Mouse (Mus musculus): ENCODE measurements around the gene Carm1. TPM values are rescaled to one million over a fixed set of nuclear protein-coding genes. Genes with fewer than 3 reads are reported as not detected.
"Not testable (repeated sequence)": the region's sequence is repeated elsewhere in the genome, so short reads cannot be mapped to it uniquely, and the experiment has no call there.

Gene Carm1
- polyA plus RNA-seq, 1 experiment = 22.0 TPM

DNA sequence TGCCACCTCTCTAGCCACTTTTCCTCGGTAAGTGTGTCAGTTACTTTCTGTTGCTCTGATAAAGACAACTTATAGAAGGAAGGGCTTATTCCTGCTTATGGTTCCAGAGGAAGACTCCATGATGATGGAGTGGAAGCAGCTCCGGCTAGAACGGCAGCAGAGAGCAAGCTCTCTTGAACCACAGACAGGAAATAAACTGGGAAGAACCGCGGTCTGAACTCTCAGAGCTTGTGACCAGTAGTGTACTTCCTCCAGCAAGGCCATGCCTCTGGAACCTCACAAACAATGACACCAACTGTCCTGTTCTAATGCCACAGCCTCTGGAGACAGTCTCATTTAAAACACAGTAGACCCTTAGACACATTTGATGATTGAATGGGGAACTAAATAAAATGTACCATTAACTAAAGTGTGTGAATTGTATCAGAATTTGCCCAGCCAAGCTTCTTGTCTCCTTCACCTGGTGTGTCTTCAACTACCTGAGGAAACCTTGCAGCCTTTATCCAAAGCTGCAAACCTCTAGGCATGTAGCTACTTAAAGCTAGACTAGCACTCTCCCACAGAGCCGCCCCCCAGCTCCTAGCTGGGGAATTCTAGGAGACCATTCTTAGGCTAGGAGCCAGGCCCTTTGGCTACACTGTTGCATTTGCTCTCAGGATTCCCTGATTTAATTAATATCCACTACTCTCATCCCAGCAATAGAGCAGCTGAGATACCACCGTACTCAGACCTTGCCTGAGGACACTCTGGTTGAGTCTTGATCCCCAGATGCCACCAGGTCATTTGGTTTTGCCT, 21.4 kb upstream of the Carm1 start:
- Histone ChIP-seq H3K4me3 (ENCODE audit: insufficient read depth, low read depth, low read length) (no peak overlapping the region), H3K27ac (replicated peaks; ENCODE audit: low read depth, low read length) (peak overlapping the region; percentile 82), H3K4me1 (ENCODE audit: control insufficient read depth, insufficient read depth, insufficient read length, low read length) (no peaks in the 10 kb centered on the region)

- Histone ChIP-seq H3K4me1 (ENCODE audit: control insufficient read depth, insufficient read depth, insufficient read length, low read length) (no peaks in the 10 kb centered on the region), H3K4me3 (ENCODE audit: insufficient read depth, low read depth, low read length) (peak within 1 kb of the TSS; percentile 12), H3K27ac (replicated peaks; ENCODE audit: low read depth, low read length) (peak within 1 kb of the TSS; percentile 82)
Observed at GRCm38 (mm10) chr9:21525937-21526633, 20.6 kb upstream of the Carm1 start, which contains the start of gene AB124611. Gene AB124611 (plus strand): TSS chr9:21526176.

- H3K4me3 ChIP-seq (ENCODE audit: insufficient read depth, low read depth, low read length) = peak overlapping the region; percentile 12
- H3K4me1 ChIP-seq (ENCODE audit: control insufficient read depth, insufficient read depth, insufficient read length, low read length) = no peaks in the 10 kb centered on the region
- H3K27ac ChIP-seq (replicated peaks; ENCODE audit: low read depth, low read length) = no peak overlapping the region
Observed at GRCm38 (mm10) chr9:21526634-21526944, 20.1 kb upstream of the Carm1 start.

GRCm38 (mm10) chr9:21527100-21527801, 19.4 kb upstream of the Carm1 start:
- Histone ChIP-seq H3K27ac (replicated peaks; ENCODE audit: low read depth, low read length) (no peak overlapping the region), H3K4me3 (ENCODE audit: insufficient read depth, low read depth, low read length) (no peak overlapping the region), H3K4me1 (ENCODE audit: control insufficient read depth, insufficient read depth, insufficient read length, low read length) (no peaks in the 10 kb centered on the region)

DNA sequence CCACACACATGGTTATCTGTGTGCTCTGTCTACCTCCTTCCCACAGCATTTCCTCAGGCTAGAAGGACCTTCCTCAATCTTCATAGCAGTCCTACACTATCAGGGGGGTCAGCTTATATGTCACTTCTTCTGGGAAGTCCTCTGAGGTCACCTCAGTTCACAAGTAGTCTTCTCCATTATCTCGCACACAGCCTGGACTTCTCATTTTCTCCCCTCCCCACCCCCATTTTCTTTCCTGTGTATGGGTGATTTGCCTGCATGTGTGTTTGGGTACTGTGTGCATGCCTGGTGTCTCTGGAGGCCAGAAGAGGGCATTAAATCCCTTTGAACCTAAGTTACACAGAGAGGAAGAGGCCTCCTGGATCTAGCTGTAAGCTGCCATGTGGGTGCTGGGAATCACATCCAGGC, 18.8 kb upstream of the Carm1 start:
- H3K4me3 ChIP-seq (ENCODE audit: insufficient read depth, low read depth, low read length) = no peak overlapping the region
- H3K27ac ChIP-seq (replicated peaks; ENCODE audit: low read depth, low read length) = no peak overlapping the region
- H3K4me1 ChIP-seq (ENCODE audit: control insufficient read depth, insufficient read depth, insufficient read length, low read length) = no peaks in the 10 kb centered on the region

- Histone ChIP-seq H3K4me3 (ENCODE audit: insufficient read depth, low read depth, low read length) (no peak overlapping the region), H3K27ac (replicated peaks; ENCODE audit: low read depth, low read length) (no peak overlapping the region), H3K4me1 (ENCODE audit: control insufficient read depth, insufficient read depth, insufficient read length, low read length) (no peaks in the 10 kb centered on the region; the same call in 1 of the 2 replicates)
Observed at GRCm38 (mm10) chr9:21536501-21536900, 10.2 kb upstream of the Carm1 start.

DNA sequence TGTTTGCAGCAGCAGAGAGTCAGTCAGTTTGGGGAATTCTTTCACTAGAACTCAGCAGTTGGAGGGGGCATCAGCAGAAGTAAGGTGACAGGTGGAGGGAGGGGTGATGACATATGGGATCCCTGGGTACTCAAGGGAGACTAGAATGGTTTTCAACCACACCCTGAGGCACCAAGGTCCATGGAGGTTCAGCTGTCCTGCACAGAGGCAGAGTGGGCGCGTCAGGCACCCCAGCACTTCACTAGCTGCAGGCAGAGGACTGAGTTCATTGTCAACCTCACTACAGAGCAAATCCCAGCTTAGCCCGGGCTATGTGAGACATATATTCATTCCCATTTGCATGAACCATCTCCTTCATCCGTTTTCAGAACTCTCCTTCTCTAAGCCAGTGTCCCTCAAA, 9.7 kb upstream of the Carm1 start:
- Histone ChIP-seq H3K27ac (replicated peaks; ENCODE audit: low read depth, low read length) (no peak overlapping the region), H3K4me1 (ENCODE audit: control insufficient read depth, insufficient read depth, insufficient read length, low read length) (no peaks in the 10 kb centered on the region; the same call in 1 of the 2 replicates), H3K4me3 (ENCODE audit: insufficient read depth, low read depth, low read length) (no peak overlapping the region)

- Histone ChIP-seq H3K4me1 (ENCODE audit: control insufficient read depth, insufficient read depth, insufficient read length, low read length) (no peaks in the 10 kb centered on the region), H3K4me3 (ENCODE audit: insufficient read depth, low read depth, low read length) (no peak overlapping the region), H3K27ac (replicated peaks; ENCODE audit: low read depth, low read length) (no peak overlapping the region)
Observed at GRCm38 (mm10) chr9:21539981-21540753, 6.5 kb upstream of the Carm1 start.

- not testable (repeated sequence) for H3K4me1 ChIP-seq (ENCODE audit: control insufficient read depth, insufficient read depth, insufficient read length, low read length)
Observed at GRCm38 (mm10) chr9:21542001-21542400, 4.7 kb upstream of the Carm1 start.

DNA sequence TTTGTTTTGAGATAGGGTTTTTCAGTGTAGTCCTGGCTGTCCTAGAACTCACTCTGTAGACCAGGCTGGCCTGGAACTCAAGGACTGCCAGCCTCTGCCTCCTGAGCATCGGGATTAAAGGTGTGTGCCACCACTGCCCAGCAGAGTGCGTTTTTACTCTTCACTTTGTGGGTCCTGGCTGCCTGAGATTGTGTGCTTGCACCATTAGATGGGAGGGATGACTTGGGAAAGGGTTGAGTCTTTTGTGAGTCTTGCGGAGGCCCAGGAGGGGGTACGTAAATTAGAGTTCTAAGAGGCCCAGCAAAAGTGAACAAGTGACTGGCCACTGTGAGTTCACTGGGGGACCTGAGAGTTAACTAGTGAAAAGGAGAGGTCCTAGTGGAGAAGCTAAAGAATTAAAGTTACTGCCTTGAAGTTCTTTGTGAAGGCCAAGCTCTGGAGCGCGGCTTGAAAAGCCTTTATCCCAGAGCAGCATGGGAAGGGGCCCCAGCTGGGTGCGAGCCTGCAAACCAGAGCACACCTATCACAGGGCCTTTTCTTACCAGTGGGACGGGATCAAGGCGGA, 1.3 kb upstream of the Carm1 start:
- peak overlapping the region; percentile 81 for H3K4me3 ChIP-seq (ENCODE audit: insufficient read depth, low read depth, low read length)
- peaks cover 7% of the 10 kb centered on the region; the same call in 1 of the 2 replicates for H3K4me1 ChIP-seq (ENCODE audit: control insufficient read depth, insufficient read depth, insufficient read length, low read length)
- no peak overlapping the region for H3K27ac ChIP-seq (replicated peaks; ENCODE audit: low read depth, low read length)

More at GRCm38 (mm10) chr9:21542001-21542400, 4.7 kb upstream of the Carm1 start:
- H3K4me3 ChIP-seq (ENCODE audit: insufficient read depth, low read depth, low read length); H3K27ac ChIP-seq (replicated peaks; ENCODE audit: low read depth, low read length): not testable (repeated sequence)

- Histone ChIP-seq H3K27ac (replicated peaks; ENCODE audit: low read depth, low read length) (peak overlapping the region; percentile 31; the same call in 1 of the 2 replicates), H3K4me1 (ENCODE audit: control insufficient read depth, insufficient read depth, insufficient read length, low read length) (peaks cover 7% of the 10 kb centered on the region; the same call in 1 of the 2 replicates), H3K4me3 (ENCODE audit: insufficient read depth, low read depth, low read length) (peak overlapping the region; percentile 81)
Observed at GRCm38 (mm10) chr9:21545916-21546788, 542 bp upstream of the Carm1 start.

- peak overlapping the region; percentile 74 for H3K4me3 ChIP-seq (ENCODE audit: insufficient read depth, low read depth, low read length)
- peaks cover 7% of the 10 kb centered on the region; the same call in 1 of the 2 replicates for H3K4me1 ChIP-seq (ENCODE audit: control insufficient read depth, insufficient read depth, insufficient read length, low read length)
- H3K27ac ChIP-seq (replicated peaks; ENCODE audit: low read depth, low read length) = peak overlapping the region; percentile 56
Observed at GRCm38 (mm10) chr9:21547075-21547941, 614 bp downstream of the Carm1 start.

- Histone ChIP-seq H3K27ac (replicated peaks; ENCODE audit: low read depth, low read length) (no peak overlapping the region), H3K4me3 (ENCODE audit: insufficient read depth, low read depth, low read length) (no peak overlapping the region), H3K4me1 (ENCODE audit: control insufficient read depth, insufficient read depth, insufficient read length, low read length) (peaks cover 7% of the 10 kb centered on the region; the same call in 1 of the 2 replicates)
Observed at GRCm38 (mm10) chr9:21551049-21551448, 4.4 kb downstream of the Carm1 start.

Data from brown adipose tissue, adult 24 weeks (tissue).